Mouse (Mus musculus): ENCODE results near the gene Nemp1. TPM values are rescaled to one million over a fixed set of nuclear protein-coding genes. Genes with fewer than 3 reads are reported as not detected.

Gene Nemp1
- polyA plus RNA-seq, 1 experiment from 2014 or later, result 12.5 TPM

GRCm38 (mm10) chr10:127665366-127666181 lies 1.1 kb upstream of the Nemp1 start:
- DNase-seq (ENCODE audit: low spot score) (peak; percentile 56), ATAC-seq (ENCODE audit: insufficient number of reproducible peaks, low FRiP score, low TSS enrichment, low read depth) (no peak)
- Histone ChIP-seq H3K27ac (replicated peaks; ENCODE audit: low read depth, low read length) (peak overlapping the region; percentile 99), H3K27me3 (ENCODE audit: control insufficient read depth, insufficient read depth, low read length) (no peaks in the 10 kb centered on the region), H3K4me2 (ENCODE audit: low read depth, severe bottlenecking) (peak overlapping the region; percentile 83), H3K4me1 (ENCODE audit: control insufficient read depth, insufficient read depth, low read length) (peaks cover 46% of the 10 kb centered on the region), H3K9me3 (ENCODE audit: control insufficient read depth, low read length) (no peaks in the 10 kb centered on the region), H3K9ac (ENCODE audit: low read length) (peak overlapping the region; percentile 89), H3K4me3 (ENCODE audit: low read depth, low read length) (peak overlapping the region; percentile 89), H3K36me3 (ENCODE audit: control insufficient read depth, insufficient read depth, low read length) (peaks cover 12% of the 10 kb centered on the region)
- WGBS, result 3% methylated on average over 14 of the region's 14 CpGs

DNA sequence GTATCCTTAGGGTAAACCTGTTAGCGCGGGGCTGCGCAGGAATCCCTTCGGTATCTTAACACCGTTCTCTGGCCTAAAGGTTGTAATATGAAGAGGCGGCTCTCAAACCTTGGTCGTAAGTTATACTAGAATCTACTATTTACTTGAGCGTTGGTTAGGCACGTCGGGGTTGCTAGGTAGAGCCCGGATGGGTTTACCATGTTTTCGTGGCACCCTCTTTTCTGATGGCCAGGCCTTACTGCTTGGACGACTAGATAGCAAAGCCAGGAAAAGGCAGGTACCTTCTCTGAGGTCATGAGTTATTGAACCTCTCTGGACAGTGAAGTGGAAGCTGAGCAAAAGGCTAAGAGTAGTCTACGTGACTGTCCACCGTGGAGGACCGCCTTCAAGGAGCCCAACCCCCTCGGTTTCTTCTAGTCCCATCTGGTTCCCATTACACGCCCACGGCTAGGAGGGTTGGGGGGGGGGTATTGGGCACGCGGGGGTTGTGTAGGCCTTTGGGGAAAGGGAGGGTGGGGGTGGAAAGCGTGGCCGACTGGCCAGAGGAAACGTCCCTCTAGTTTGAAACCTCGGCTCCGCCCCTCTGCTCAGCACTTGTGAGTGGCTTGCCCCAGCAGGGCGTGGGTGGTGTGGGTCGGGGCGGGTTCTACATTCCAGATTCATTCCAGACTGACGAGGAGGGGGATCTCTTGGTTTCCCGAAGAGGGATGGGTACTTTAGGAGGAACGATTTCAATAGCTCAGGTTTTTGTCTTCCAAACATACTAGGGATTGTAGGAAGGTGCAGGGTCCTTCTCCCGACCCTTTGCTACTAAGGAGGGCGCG lies 780 bp downstream of the Nemp1 start:
- WGBS, result under 1% methylated on average over 35 of the region's 35 CpGs
- peaks cover 33% of the 10 kb centered on the region for H3K4me1 ChIP-seq (ENCODE audit: control insufficient read depth, insufficient read depth, low read length)
- H3K36me3 ChIP-seq (ENCODE audit: control insufficient read depth, insufficient read depth, low read length), result peaks cover 7% of the 10 kb centered on the region
- H3K4me3 ChIP-seq (ENCODE audit: low read depth, low read length), result peak overlapping the region; percentile 89
- peak overlapping the region; percentile 83 for H3K4me2 ChIP-seq (ENCODE audit: low read depth, severe bottlenecking)
- no peaks in the 10 kb centered on the region for H3K9me3 ChIP-seq (ENCODE audit: control insufficient read depth, low read length)
- peak overlapping the region; percentile 89 for H3K9ac ChIP-seq (ENCODE audit: low read length)
- DNase-seq (ENCODE audit: low spot score) (peak; percentile 92), ATAC-seq (ENCODE audit: insufficient number of reproducible peaks, low FRiP score, low TSS enrichment, low read depth) (peak; percentile 79)
- peak overlapping the region; percentile 99 for H3K27ac ChIP-seq (replicated peaks; ENCODE audit: low read depth, low read length)
- no peaks in the 10 kb centered on the region for H3K27me3 ChIP-seq (ENCODE audit: control insufficient read depth, insufficient read depth, low read length)

DNA sequence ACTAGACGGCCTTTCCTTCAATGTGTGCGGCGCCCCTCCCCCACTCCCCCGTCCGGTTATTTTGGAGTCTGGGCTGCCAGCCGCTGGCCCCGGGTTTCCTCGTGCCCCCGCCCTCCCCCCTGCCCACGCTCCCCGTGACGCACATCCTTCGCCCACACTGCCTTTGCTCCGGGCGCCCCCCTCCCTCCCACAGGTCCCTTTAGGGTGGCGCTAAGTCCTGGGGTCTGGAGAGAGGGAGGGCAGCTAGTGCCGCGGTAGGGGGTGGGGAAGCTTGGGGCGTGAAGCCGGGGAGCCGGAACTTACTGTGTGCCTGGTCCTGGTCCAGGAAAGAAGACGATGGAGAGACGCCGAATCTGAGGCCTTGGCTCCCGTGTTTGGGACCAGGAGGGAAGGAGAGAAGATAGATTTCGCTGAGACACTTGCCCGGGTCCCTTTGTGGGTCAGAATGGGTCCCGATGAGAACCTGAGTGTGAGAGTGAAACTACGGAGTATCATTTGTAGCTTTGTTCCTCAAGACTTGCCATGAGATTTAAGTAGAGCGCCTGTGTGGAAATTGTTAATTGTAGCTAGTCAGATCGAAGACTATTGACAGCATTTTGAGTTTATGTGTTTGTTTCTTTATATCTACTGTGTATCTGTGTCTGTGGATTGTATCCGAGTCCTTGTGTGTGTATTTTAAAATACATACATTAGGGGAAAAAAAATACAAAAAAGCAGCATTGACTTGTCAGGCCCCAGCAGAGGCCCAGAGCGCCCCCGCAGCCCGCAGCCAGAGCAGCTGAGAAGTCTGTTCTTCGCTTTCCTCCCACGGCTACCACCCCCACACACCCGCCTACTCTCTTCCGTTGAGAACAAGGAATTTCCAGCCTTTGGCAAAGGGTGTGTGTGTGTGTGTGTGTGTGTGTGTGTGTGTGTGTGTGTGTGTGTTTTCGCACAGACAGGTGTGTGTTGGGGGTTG lies 1.7 kb downstream of the Nemp1 start, which contains the start of gene Nab2:
TSS of gene Nab2 (minus strand) at position 476 of the 958 bp plus-strand sequence.
- ATAC-seq (ENCODE audit: insufficient number of reproducible peaks, low FRiP score, low TSS enrichment, low read depth), result peak; percentile 28
- DNase-seq (ENCODE audit: low spot score), result peak; percentile 83
- Histone ChIP-seq H3K27me3 (ENCODE audit: control insufficient read depth, insufficient read depth, low read length) (no peaks in the 10 kb centered on the region), H3K9ac (ENCODE audit: low read length) (peak within 1 kb of the TSS; percentile 89), H3K4me2 (ENCODE audit: low read depth, severe bottlenecking) (peak within 1 kb of the TSS; percentile 83), H3K27ac (replicated peaks; ENCODE audit: low read depth, low read length) (peak within 1 kb of the TSS; percentile 99), H3K36me3 (ENCODE audit: control insufficient read depth, insufficient read depth, low read length) (peaks cover 4% of the 10 kb centered on the region; the same call in 1 of the 2 replicates), H3K4me1 (ENCODE audit: control insufficient read depth, insufficient read depth, low read length) (peaks cover 24% of the 10 kb centered on the region), H3K9me3 (ENCODE audit: control insufficient read depth, low read length) (no peaks in the 10 kb centered on the region), H3K4me3 (ENCODE audit: low read depth, low read length) (peak within 1 kb of the TSS; percentile 89)
- WGBS, result 1% methylated on average over 39 of the region's 40 CpGs

DNA sequence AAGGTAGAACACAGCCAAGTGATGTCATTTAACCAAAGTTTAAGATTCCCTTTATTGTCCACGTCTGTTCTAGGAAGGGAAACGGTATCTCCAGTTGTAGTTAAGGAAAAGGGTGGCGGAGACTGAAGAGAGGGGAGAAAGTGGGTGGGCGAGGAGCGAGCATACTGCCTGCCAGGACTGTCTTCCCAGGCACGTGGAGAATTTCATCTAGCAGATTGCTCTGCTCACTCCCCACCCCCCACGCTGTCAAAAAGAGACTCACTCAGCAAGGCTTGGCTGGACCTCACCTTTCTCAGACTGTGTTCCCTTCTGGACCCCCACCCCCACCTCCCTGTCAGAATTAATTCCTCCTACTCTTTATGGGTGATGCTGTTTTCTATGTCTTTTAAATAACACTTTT lies 2.5 kb downstream of the Nemp1 start:
- Histone ChIP-seq H3K4me3 (ENCODE audit: low read depth, low read length) (no peak overlapping the region), H3K4me1 (ENCODE audit: control insufficient read depth, insufficient read depth, low read length) (peaks cover 16% of the 10 kb centered on the region), H3K4me2 (ENCODE audit: low read depth, severe bottlenecking) (peak overlapping the region; percentile 83; the same call in 1 of the 2 replicates), H3K9ac (ENCODE audit: low read length) (no peak overlapping the region; the same call in 1 of the 2 replicates), H3K9me3 (ENCODE audit: control insufficient read depth, low read length) (no peaks in the 10 kb centered on the region), H3K27me3 (ENCODE audit: control insufficient read depth, insufficient read depth, low read length) (no peaks in the 10 kb centered on the region), H3K27ac (replicated peaks; ENCODE audit: low read depth, low read length) (peak overlapping the region; percentile 99), H3K36me3 (ENCODE audit: control insufficient read depth, insufficient read depth, low read length) (no peaks in the 10 kb centered on the region)
- 17% methylated on average over 7 of the region's 7 CpGs for WGBS
- ATAC-seq (ENCODE audit: insufficient number of reproducible peaks, low FRiP score, low TSS enrichment, low read depth) (no peak), DNase-seq (ENCODE audit: low spot score) (peak; percentile 36)

DNA sequence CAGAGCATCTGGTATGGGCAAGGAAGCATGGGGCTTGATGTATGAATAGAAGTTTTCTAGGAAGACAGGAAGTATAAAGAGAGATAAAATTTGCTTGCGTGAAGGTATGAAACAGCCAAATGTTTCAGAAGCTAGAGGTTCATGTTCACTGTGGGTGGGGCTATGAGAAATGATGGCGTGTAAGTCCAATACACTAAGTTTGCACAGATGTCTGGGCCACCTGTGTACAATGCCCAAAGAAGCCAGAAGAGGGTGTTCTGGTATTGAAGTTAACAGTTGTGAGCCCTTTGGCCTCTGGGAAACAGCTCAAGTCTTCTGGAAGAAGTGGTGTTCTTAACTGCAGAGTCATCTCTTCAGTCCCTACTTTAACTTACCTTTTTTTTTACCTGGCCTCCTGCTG lies 3.5 kb downstream of the Nemp1 start:
- WGBS, result 89% methylated on average over 2 of the region's 2 CpGs
- H3K27ac ChIP-seq (replicated peaks; ENCODE audit: low read depth, low read length), result no peak overlapping the region
- peaks cover 6% of the 10 kb centered on the region for H3K4me1 ChIP-seq (ENCODE audit: control insufficient read depth, insufficient read depth, low read length)
- no peaks in the 10 kb centered on the region for H3K36me3 ChIP-seq (ENCODE audit: control insufficient read depth, insufficient read depth, low read length)
- DNase-seq (ENCODE audit: low spot score) (no peak), ATAC-seq (ENCODE audit: insufficient number of reproducible peaks, low FRiP score, low TSS enrichment, low read depth) (no peak)
- H3K27me3 ChIP-seq (ENCODE audit: control insufficient read depth, insufficient read depth, low read length), result no peaks in the 10 kb centered on the region
- H3K4me3 ChIP-seq (ENCODE audit: low read depth, low read length), result no peak overlapping the region
- no peaks in the 10 kb centered on the region for H3K9me3 ChIP-seq (ENCODE audit: control insufficient read depth, low read length)
- H3K9ac ChIP-seq (ENCODE audit: low read length), result no peak overlapping the region
- no peak overlapping the region for H3K4me2 ChIP-seq (ENCODE audit: low read depth, severe bottlenecking)

DNA sequence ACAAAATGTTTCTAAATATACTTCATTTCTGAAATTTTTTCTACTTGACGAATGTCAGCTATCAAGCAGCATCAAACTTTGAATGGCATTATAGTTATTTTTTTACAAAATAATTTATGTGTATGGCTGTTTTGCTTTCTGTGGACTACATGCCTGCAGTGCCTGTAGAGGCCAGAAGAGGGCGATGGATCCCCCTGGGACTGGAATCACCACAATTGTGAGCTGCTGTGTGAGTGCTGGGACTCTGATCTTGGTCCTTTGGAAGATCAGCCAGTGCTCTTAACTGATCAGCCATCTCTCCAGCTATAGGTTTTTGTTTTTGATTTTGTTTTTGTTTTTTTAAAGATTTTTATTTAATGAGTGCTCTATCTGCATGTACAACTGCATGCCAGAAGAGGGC lies 4.6 kb downstream of the Nemp1 start:
- ATAC-seq (ENCODE audit: insufficient number of reproducible peaks, low FRiP score, low TSS enrichment, low read depth) (no peak), DNase-seq (ENCODE audit: low spot score) (peak; percentile 53)
- H3K4me3 ChIP-seq (ENCODE audit: low read depth, low read length), result no peak overlapping the region
- peaks cover 2% of the 10 kb centered on the region; the same call in 1 of the 2 replicates for H3K4me1 ChIP-seq (ENCODE audit: control insufficient read depth, insufficient read depth, low read length)
- H3K9ac ChIP-seq (ENCODE audit: low read length), result no peak overlapping the region
- H3K4me2 ChIP-seq (ENCODE audit: low read depth, severe bottlenecking), result no peak overlapping the region
- no peaks in the 10 kb centered on the region for H3K9me3 ChIP-seq (ENCODE audit: control insufficient read depth, low read length)
- 35% methylated on average over 2 of the region's 2 CpGs for WGBS
- H3K27me3 ChIP-seq (ENCODE audit: control insufficient read depth, insufficient read depth, low read length), result no peaks in the 10 kb centered on the region
- H3K27ac ChIP-seq (replicated peaks; ENCODE audit: low read depth, low read length), result no peak overlapping the region
- H3K36me3 ChIP-seq (ENCODE audit: control insufficient read depth, insufficient read depth, low read length), result no peaks in the 10 kb centered on the region

DNA sequence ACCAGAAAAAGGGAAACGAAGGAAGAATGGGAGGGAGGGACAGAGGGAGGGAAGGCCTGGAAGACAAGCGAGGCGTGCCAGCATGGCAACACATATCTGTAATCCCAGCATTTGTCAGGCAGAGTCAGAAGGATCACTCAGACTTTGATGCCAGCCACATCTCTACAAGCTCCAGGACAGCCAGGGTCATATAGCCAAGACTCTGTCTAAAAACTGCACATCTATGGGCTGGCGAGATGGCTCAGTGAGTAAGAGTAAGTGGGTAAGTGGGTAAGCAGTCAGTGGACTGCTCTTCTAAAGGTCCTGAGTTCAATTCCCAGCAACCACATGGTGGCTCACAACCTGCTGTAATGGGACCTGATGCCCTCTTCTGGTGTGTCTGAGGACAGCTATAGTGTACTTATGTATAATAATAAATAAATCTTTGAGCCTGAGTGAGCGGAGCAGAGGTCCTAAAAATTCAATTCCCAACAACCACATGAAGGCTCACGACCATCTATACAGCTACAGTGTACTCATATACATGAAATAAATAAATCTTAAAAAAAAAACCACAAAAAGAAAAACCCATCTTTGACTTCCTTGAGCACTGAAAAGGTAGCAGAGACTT lies 7.5 kb downstream of the Nemp1 start:
- Histone ChIP-seq H3K4me1 (ENCODE audit: control insufficient read depth, insufficient read depth, low read length) (peaks cover 5% of the 10 kb centered on the region; the same call in 1 of the 2 replicates), H3K9me3 (ENCODE audit: control insufficient read depth, low read length) (no peaks in the 10 kb centered on the region), H3K4me2 (ENCODE audit: low read depth, severe bottlenecking) (no peak overlapping the region), H3K36me3 (ENCODE audit: control insufficient read depth, insufficient read depth, low read length) (no peaks in the 10 kb centered on the region), H3K9ac (ENCODE audit: low read length) (no peak overlapping the region), H3K4me3 (ENCODE audit: low read depth, low read length) (no peak overlapping the region), H3K27ac (replicated peaks; ENCODE audit: low read depth, low read length) (no peak overlapping the region), H3K27me3 (ENCODE audit: control insufficient read depth, insufficient read depth, low read length) (no peaks in the 10 kb centered on the region)
- DNase-seq (ENCODE audit: low spot score) (no peak), ATAC-seq (ENCODE audit: insufficient number of reproducible peaks, low FRiP score, low TSS enrichment, low read depth) (no peak)
- 92% methylated on average over 6 of the region's 6 CpGs for WGBS

Measured in limb, embryonic 11.5 days (tissue).